Mouse (Mus musculus): ENCODE data around the gene Foxa3. TPM values are rescaled to one million over a fixed set of nuclear protein-coding genes. Genes with fewer than 3 reads are reported as not detected.
A peak's percentile ranks its signal among the peaks of the same experiment; 100 is the strongest.

Gene Foxa3
- polyA plus RNA-seq, 1 experiment: 0.07 TPM

- Histone ChIP-seq H3K4me3 (replicated peaks) (no peak overlapping the region), H3K9me3 (ENCODE audit: control insufficient read depth, low read length) (no peaks in the 10 kb centered on the region), H3K27me3 (ENCODE audit: control insufficient read depth) (no peaks in the 10 kb centered on the region), H3K36me3 (ENCODE audit: control insufficient read depth) (peaks cover 99% of the 10 kb centered on the region), H3K4me1 (ENCODE audit: control insufficient read depth) (no peaks in the 10 kb centered on the region)
- no peak for TF ChIP-seq TAL1 (IDR thresholded peaks at IDR 0.05; ENCODE audit: low read length)
- TF ChIP-seq GATA1 (IDR thresholded peaks at IDR 0.05; ENCODE audit: low read length): no peak
These were observed 21.3 kb upstream of the Foxa3 start for GRCm38 (mm10) chr7:19044616-19045015.

- H3K9me3 ChIP-seq (ENCODE audit: control insufficient read depth, low read length): no peaks in the 10 kb centered on the region
- H3K4me1 ChIP-seq (ENCODE audit: control insufficient read depth): peaks cover 14% of the 10 kb centered on the region
- no peak for TF ChIP-seq TAL1 (IDR thresholded peaks at IDR 0.05; ENCODE audit: low read length)
- TF ChIP-seq GATA1 (IDR thresholded peaks at IDR 0.05; ENCODE audit: low read length): no peak
- no peaks in the 10 kb centered on the region for H3K27me3 ChIP-seq (ENCODE audit: control insufficient read depth)
- no peak overlapping the region for H3K4me3 ChIP-seq (replicated peaks)
- peaks cover 84% of the 10 kb centered on the region for H3K36me3 ChIP-seq (ENCODE audit: control insufficient read depth)
These were observed 8.3 kb upstream of the Foxa3 start for GRCm38 (mm10) chr7:19031641-19032040.

- Histone ChIP-seq H3K4me1 (ENCODE audit: control insufficient read depth) (peaks cover 35% of the 10 kb centered on the region), H3K27me3 (ENCODE audit: control insufficient read depth) (no peaks in the 10 kb centered on the region), H3K36me3 (ENCODE audit: control insufficient read depth) (peaks cover 61% of the 10 kb centered on the region), H3K9me3 (ENCODE audit: control insufficient read depth, low read length) (no peaks in the 10 kb centered on the region), H3K4me3 (replicated peaks) (no peak overlapping the region)
- TF ChIP-seq TAL1 (IDR thresholded peaks at IDR 0.05; ENCODE audit: low read length) (no peak), GATA1 (IDR thresholded peaks at IDR 0.05; ENCODE audit: low read length) (no peak)
These were observed 5.8 kb upstream of the Foxa3 start for GRCm38 (mm10) chr7:19029084-19029653.

- peaks cover 52% of the 10 kb centered on the region for H3K36me3 ChIP-seq (ENCODE audit: control insufficient read depth)
- no peak overlapping the region for H3K4me3 ChIP-seq (replicated peaks)
- no peak for TF ChIP-seq TAL1 (IDR thresholded peaks at IDR 0.05; ENCODE audit: low read length)
- no peak for TF ChIP-seq GATA1 (IDR thresholded peaks at IDR 0.05; ENCODE audit: low read length)
- peaks cover 44% of the 10 kb centered on the region for H3K4me1 ChIP-seq (ENCODE audit: control insufficient read depth)
- no peaks in the 10 kb centered on the region; the same call in 1 of the 2 replicates for H3K9me3 ChIP-seq (ENCODE audit: control insufficient read depth, low read length)
- H3K27me3 ChIP-seq (ENCODE audit: control insufficient read depth): peaks cover 9% of the 10 kb centered on the region
These were observed 4.7 kb upstream of the Foxa3 start for GRCm38 (mm10) chr7:19028067-19028466.

GRCm38 (mm10) chr7:19024581-19025255 lies 1.4 kb upstream of the Foxa3 start:
- H3K4me3 ChIP-seq (replicated peaks): peak overlapping the region; percentile 95
- H3K9me3 ChIP-seq (ENCODE audit: control insufficient read depth, low read length): no peaks in the 10 kb centered on the region; the same call in 1 of the 2 replicates
- no peak for TF ChIP-seq GATA1 (IDR thresholded peaks at IDR 0.05; ENCODE audit: low read length)
- no peak for TF ChIP-seq TAL1 (IDR thresholded peaks at IDR 0.05; ENCODE audit: low read length)
- peaks cover 45% of the 10 kb centered on the region for H3K4me1 ChIP-seq (ENCODE audit: control insufficient read depth)
- H3K36me3 ChIP-seq (ENCODE audit: control insufficient read depth): peaks cover 19% of the 10 kb centered on the region
- H3K27me3 ChIP-seq (ENCODE audit: control insufficient read depth): peaks cover 42% of the 10 kb centered on the region

- no peak for TF ChIP-seq TAL1 (IDR thresholded peaks at IDR 0.05; ENCODE audit: low read length)
- no peak for TF ChIP-seq GATA1 (IDR thresholded peaks at IDR 0.05; ENCODE audit: low read length)
These were observed 763 bp upstream of the Foxa3 start, which contains the start of gene Sympk for GRCm38 (mm10) chr7:19024096-19024506. Gene Sympk, plus strand, starts transcription at chr7:19024377.

GRCm38 (mm10) chr7:19022189-19022958 lies 964 bp downstream of the Foxa3 start:
- Histone ChIP-seq H3K27me3 (ENCODE audit: control insufficient read depth) (peaks cover 48% of the 10 kb centered on the region), H3K4me3 (replicated peaks) (peak overlapping the region; percentile 95), H3K9me3 (ENCODE audit: control insufficient read depth, low read length) (no peaks in the 10 kb centered on the region; the same call in 1 of the 2 replicates), H3K36me3 (ENCODE audit: control insufficient read depth) (peaks cover 2% of the 10 kb centered on the region), H3K4me1 (ENCODE audit: control insufficient read depth) (peaks cover 36% of the 10 kb centered on the region)
- no peak for TF ChIP-seq GATA1 (IDR thresholded peaks at IDR 0.05; ENCODE audit: low read length)
- TF ChIP-seq TAL1 (IDR thresholded peaks at IDR 0.05; ENCODE audit: low read length): no peak

More at GRCm38 (mm10) chr7:19024096-19024506, 763 bp upstream of the Foxa3 start, which contains the start of gene Sympk:
- peaks cover 46% of the 10 kb centered on the region for H3K27me3 ChIP-seq (ENCODE audit: control insufficient read depth)
- peak within 1 kb of the TSS; percentile 95 for H3K4me3 ChIP-seq (replicated peaks)
- H3K9me3 ChIP-seq (ENCODE audit: control insufficient read depth, low read length): no peaks in the 10 kb centered on the region; the same call in 1 of the 2 replicates
- peaks cover 44% of the 10 kb centered on the region for H3K4me1 ChIP-seq (ENCODE audit: control insufficient read depth)
- peaks cover 13% of the 10 kb centered on the region for H3K36me3 ChIP-seq (ENCODE audit: control insufficient read depth)

GRCm38 (mm10) chr7:19021048-19021447 lies 2.3 kb downstream of the Foxa3 start:
- Histone ChIP-seq H3K4me3 (replicated peaks) (peak overlapping the region; percentile 31), H3K27me3 (ENCODE audit: control insufficient read depth) (peaks cover 48% of the 10 kb centered on the region), H3K36me3 (ENCODE audit: control insufficient read depth) (no peaks in the 10 kb centered on the region; the same call in 1 of the 2 replicates), H3K9me3 (ENCODE audit: control insufficient read depth, low read length) (no peaks in the 10 kb centered on the region; the same call in 1 of the 2 replicates), H3K4me1 (ENCODE audit: control insufficient read depth) (peaks cover 26% of the 10 kb centered on the region)
- no peak for TF ChIP-seq GATA1 (IDR thresholded peaks at IDR 0.05; ENCODE audit: low read length)
- no peak for TF ChIP-seq TAL1 (IDR thresholded peaks at IDR 0.05; ENCODE audit: low read length)

- Histone ChIP-seq H3K4me1 (ENCODE audit: control insufficient read depth) (peaks cover 3% of the 10 kb centered on the region; the same call in 1 of the 2 replicates), H3K4me3 (replicated peaks) (no peak overlapping the region), H3K36me3 (ENCODE audit: control insufficient read depth) (peaks cover 5% of the 10 kb centered on the region; the same call in 1 of the 2 replicates), H3K27me3 (ENCODE audit: control insufficient read depth) (peaks cover 48% of the 10 kb centered on the region), H3K9me3 (ENCODE audit: control insufficient read depth, low read length) (no peaks in the 10 kb centered on the region)
- TF ChIP-seq TAL1 (IDR thresholded peaks at IDR 0.05; ENCODE audit: low read length): no peak
- TF ChIP-seq GATA1 (IDR thresholded peaks at IDR 0.05; ENCODE audit: low read length): no peak
These were observed 5.4 kb downstream of the Foxa3 start for GRCm38 (mm10) chr7:19017909-19018308.

Data from erythroblast, embryonic 14.5 days (primary cell).